Mouse (Mus musculus): Measurements from ENCODE around the gene Gm45521. TPM values are rescaled to one million over a fixed set of nuclear protein-coding genes. Genes with fewer than 3 reads are reported as not detected.
A peak's percentile ranks its signal among the peaks of the same experiment; 100 is the strongest.

The Gm45521 gene
- polyA plus RNA-seq, 1 experiment from 2014 or later = not detected

DNA sequence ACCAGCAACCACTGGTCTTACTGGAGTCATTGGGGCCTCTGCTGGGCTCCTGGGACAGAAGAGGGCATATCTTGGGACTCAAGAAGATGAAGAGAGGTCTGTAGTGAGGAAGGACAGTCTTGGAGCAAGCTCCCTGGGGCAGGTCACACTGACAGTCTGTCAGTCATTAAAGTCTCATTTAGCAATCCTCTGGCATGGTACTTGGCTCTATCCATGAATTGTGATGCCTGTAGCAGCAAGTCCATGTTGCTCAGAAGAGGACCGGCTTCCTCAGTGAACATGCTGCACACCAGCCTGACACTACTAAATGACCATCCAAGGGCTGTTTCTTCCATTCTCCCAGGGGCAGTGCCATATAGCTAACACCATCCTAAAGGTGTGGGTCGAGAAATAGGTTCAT is 5.5 kb downstream of the Gm45521 start:
- Histone ChIP-seq H3K4me3 (ENCODE audit: low read depth, low read length) (no peak overlapping the region), H3K36me3 (ENCODE audit: control insufficient read depth, insufficient read depth, low read length) (no peaks in the 10 kb centered on the region), H3K9me3 (ENCODE audit: control insufficient read depth, low read length) (no peaks in the 10 kb centered on the region), H3K4me1 (replicated peaks; ENCODE audit: control insufficient read depth, insufficient read depth, low read length) (no peaks in the 10 kb centered on the region), H3K27ac (ENCODE audit: low read depth, low read length) (no peak overlapping the region), H3K9ac (ENCODE audit: low read depth, low read length) (no peak overlapping the region), H3K4me2 (replicated peaks; ENCODE audit: low read depth, low read length) (no peak overlapping the region), H3K27me3 (ENCODE audit: control insufficient read depth, insufficient read depth, low read length) (no peaks in the 10 kb centered on the region)
- DNase-seq (ENCODE audit: low spot score) (no peak), ATAC-seq (ENCODE audit: low FRiP score) (no peak)
- WGBS = 76% methylated on average over 2 of the region's 2 CpGs

DNA sequence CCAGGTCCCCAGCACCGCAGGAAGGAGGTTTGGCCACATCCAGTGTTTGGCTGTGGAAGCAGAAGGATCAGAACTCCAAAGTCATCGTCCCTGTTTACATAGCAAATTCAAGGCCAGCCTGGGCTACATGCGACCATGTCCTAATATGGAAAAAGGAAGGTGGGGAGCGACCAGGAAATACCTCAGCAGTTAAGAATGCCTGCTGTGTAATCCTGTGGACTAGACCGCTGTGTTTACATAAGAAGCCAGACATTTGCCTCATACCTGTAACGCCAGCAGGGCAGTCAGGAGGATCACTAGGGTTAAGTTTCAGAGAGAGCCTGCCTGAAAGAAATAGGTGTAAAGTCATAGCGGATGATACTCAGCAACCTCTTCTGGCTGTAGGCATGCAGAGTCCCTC is 6.1 kb downstream of the Gm45521 start:
- 63% methylated on average over 7 of the region's 7 CpGs for WGBS
- H3K36me3 ChIP-seq (ENCODE audit: control insufficient read depth, insufficient read depth, low read length) = no peaks in the 10 kb centered on the region
- DNase-seq (ENCODE audit: low spot score) (no peak), ATAC-seq (ENCODE audit: low FRiP score) (no peak)
- no peak overlapping the region for H3K4me2 ChIP-seq (replicated peaks; ENCODE audit: low read depth, low read length)
- no peaks in the 10 kb centered on the region for H3K4me1 ChIP-seq (replicated peaks; ENCODE audit: control insufficient read depth, insufficient read depth, low read length)
- H3K27ac ChIP-seq (ENCODE audit: low read depth, low read length) = no peak overlapping the region
- H3K4me3 ChIP-seq (ENCODE audit: low read depth, low read length) = no peak overlapping the region
- no peaks in the 10 kb centered on the region for H3K27me3 ChIP-seq (ENCODE audit: control insufficient read depth, insufficient read depth, low read length)
- H3K9me3 ChIP-seq (ENCODE audit: control insufficient read depth, low read length) = no peaks in the 10 kb centered on the region
- H3K9ac ChIP-seq (ENCODE audit: low read depth, low read length) = no peak overlapping the region

DNA sequence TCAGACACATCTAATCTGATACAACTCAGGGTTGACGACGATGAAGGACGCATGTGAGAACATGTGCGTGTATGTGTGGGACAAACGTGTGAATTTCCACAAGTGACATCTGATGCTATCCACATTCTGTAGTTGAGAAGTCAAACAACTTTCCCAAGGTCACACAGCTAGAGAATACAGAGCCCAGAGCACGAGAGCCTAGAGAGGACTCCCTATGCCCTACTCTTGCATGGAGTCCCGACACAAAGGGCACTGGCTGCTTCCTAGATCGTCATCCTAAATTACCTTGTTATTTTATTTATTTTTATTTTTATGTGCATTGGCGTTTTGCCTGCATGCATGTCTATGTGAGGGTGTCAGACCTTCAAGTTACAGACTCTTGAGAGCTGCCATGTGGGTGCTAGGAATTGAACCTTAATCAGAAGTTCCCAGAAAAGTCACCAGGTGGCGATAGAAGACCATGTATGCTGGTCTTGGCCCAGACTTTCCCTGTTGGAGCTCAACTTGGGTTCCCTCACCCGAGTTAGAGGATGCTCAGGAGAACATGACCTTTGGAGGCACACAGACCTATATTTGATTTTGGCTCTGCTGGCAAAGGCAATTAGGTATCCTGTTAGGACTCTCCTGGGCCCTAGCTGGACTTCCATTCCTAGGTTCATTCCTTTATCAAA is 7.3 kb downstream of the Gm45521 start:
- no peak overlapping the region for H3K4me2 ChIP-seq (replicated peaks; ENCODE audit: low read depth, low read length)
- no peak overlapping the region for H3K9ac ChIP-seq (ENCODE audit: low read depth, low read length)
- no peaks in the 10 kb centered on the region for H3K9me3 ChIP-seq (ENCODE audit: control insufficient read depth, low read length)
- peak; percentile 86 for DNase-seq (ENCODE audit: low spot score)
- H3K27ac ChIP-seq (ENCODE audit: low read depth, low read length) = no peak overlapping the region
- no peak overlapping the region for H3K4me3 ChIP-seq (ENCODE audit: low read depth, low read length)
- H3K27me3 ChIP-seq (ENCODE audit: control insufficient read depth, insufficient read depth, low read length) = no peaks in the 10 kb centered on the region
- no peaks in the 10 kb centered on the region for H3K4me1 ChIP-seq (replicated peaks; ENCODE audit: control insufficient read depth, insufficient read depth, low read length)
- peak; percentile 65; the same call in 1 of the 2 replicates for ATAC-seq (ENCODE audit: low FRiP score)
- no peaks in the 10 kb centered on the region for H3K36me3 ChIP-seq (ENCODE audit: control insufficient read depth, insufficient read depth, low read length)
- WGBS = 58% methylated on average over 11 of the region's 11 CpGs

DNA sequence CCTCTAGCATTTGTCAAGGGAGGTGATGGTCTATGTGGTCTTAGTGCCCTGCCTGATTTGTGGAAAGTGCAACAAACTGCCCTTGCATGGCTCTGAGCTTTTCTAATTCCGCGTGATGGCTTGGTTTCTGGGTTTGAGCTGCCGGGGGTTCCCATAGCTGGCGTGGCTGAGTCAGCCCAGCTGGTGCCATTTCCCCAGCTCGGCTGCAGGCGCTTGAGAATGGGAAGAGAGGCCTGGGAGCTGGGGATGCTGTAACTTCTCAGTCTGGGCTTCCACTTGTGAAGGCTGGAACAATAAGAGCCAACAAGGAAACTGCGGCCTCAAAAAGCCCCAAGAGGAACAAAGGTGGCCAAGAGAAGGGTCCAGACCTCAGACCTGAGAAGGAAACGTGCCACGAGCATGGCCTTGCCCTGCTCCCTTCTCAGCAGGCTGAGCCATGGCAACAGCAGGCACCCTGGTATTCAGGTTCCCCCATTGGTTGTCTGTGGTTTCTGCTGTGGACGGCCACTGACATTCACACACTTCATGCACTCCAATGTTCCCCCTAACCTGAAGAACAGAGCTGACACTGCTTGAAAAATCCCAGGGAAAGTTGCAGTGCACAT is 14.9 kb downstream of the Gm45521 start:
- Histone ChIP-seq H3K27ac (ENCODE audit: low read depth, low read length) (no peak overlapping the region), H3K9ac (ENCODE audit: low read depth, low read length) (no peak overlapping the region), H3K9me3 (ENCODE audit: control insufficient read depth, low read length) (no peaks in the 10 kb centered on the region), H3K4me1 (replicated peaks; ENCODE audit: control insufficient read depth, insufficient read depth, low read length) (no peaks in the 10 kb centered on the region), H3K36me3 (ENCODE audit: control insufficient read depth, insufficient read depth, low read length) (no peaks in the 10 kb centered on the region), H3K27me3 (ENCODE audit: control insufficient read depth, insufficient read depth, low read length) (no peaks in the 10 kb centered on the region), H3K4me2 (replicated peaks; ENCODE audit: low read depth, low read length) (no peak overlapping the region), H3K4me3 (ENCODE audit: low read depth, low read length) (no peak overlapping the region)
- ATAC-seq (ENCODE audit: low FRiP score) (no peak), DNase-seq (ENCODE audit: low spot score) (no peak)
- 71% methylated on average over 10 of the region's 10 CpGs for WGBS

DNA sequence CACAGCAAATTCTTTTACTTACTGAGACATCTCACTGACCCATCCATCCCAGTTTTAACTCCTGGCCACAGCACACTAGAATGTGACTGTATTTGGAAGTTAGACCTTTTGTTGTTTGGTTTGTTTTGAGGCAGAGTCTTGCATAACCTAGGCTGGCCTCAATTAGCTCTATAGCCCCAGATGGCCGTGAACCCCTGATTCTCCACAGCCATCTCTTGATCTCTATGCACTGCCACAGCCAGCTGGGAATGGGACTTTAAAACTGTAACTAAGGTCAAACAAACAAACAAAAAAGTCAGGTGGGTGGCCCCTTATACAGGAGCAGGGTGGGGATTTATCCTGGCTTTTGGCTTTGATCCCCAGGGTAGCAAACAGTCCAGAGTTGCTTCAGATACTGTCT is 17.6 kb downstream of the Gm45521 start:
- Histone ChIP-seq H3K27ac (ENCODE audit: low read depth, low read length) (no peak overlapping the region), H3K27me3 (ENCODE audit: control insufficient read depth, insufficient read depth, low read length) (no peaks in the 10 kb centered on the region), H3K4me1 (replicated peaks; ENCODE audit: control insufficient read depth, insufficient read depth, low read length) (no peaks in the 10 kb centered on the region), H3K4me2 (replicated peaks; ENCODE audit: low read depth, low read length) (no peak overlapping the region), H3K9ac (ENCODE audit: low read depth, low read length) (no peak overlapping the region), H3K36me3 (ENCODE audit: control insufficient read depth, insufficient read depth, low read length) (no peaks in the 10 kb centered on the region), H3K4me3 (ENCODE audit: low read depth, low read length) (no peak overlapping the region), H3K9me3 (ENCODE audit: control insufficient read depth, low read length) (no peaks in the 10 kb centered on the region)
- DNase-seq (ENCODE audit: low spot score) (no peak), ATAC-seq (ENCODE audit: low FRiP score) (no peak)
- 79% methylated on average over 1 of the region's 1 CpGs for WGBS

DNA sequence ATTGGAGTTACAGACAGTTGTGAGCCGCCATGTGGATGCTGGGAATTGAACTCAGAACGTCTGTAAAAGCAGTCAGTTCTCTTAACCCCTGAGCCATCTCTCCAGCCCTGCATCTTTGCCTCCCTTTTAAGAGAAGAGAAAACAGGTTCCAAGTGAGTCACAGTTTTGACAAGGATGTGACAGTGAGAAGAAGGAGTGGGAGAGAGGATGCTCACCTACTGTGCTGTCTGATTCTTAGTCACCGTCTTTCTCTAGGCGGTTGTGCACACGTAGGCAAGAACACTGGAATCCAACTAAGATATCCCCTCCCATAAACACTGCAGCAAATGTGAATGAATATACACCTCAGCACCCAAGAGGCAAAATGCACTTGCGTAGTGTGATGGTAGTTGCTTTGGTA is 18.1 kb downstream of the Gm45521 start:
- no peak for ATAC-seq (ENCODE audit: low FRiP score)
- no peak overlapping the region for H3K9ac ChIP-seq (ENCODE audit: low read depth, low read length)

DNA sequence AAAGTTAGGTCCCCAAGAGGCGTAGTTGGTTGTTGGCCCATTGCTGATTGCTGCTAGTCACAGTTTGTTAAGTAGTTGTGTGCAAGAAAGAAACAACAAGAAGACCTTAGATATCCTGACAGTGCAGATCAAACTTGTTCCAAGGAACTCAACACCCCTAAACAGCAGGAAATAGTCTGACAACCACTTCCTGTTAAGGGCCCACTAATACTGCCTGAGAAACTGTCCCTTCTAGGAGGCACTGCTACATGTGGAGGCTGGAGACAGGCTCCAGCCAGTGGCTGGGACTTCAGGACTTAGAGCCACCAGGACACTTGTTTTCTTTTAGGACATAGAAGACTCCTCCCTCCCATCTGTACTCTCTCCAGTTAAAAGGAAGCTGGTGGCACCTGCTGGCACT is 20.4 kb downstream of the Gm45521 start:
- no peak overlapping the region for H3K4me3 ChIP-seq (ENCODE audit: low read depth, low read length)
- no peak overlapping the region for H3K4me2 ChIP-seq (replicated peaks; ENCODE audit: low read depth, low read length)
- no peak for ATAC-seq (ENCODE audit: low FRiP score)
- H3K36me3 ChIP-seq (ENCODE audit: control insufficient read depth, insufficient read depth, low read length) = no peaks in the 10 kb centered on the region
- no peaks in the 10 kb centered on the region for H3K27me3 ChIP-seq (ENCODE audit: control insufficient read depth, insufficient read depth, low read length)
- no peaks in the 10 kb centered on the region for H3K4me1 ChIP-seq (replicated peaks; ENCODE audit: control insufficient read depth, insufficient read depth, low read length)
- 91% methylated on average over 1 of the region's 1 CpGs for WGBS
- H3K27ac ChIP-seq (ENCODE audit: low read depth, low read length) = no peak overlapping the region
- no peak overlapping the region for H3K9ac ChIP-seq (ENCODE audit: low read depth, low read length)
- DNase-seq (ENCODE audit: low spot score) = no peak
- no peaks in the 10 kb centered on the region for H3K9me3 ChIP-seq (ENCODE audit: control insufficient read depth, low read length)

More for the DNA sequence above, 18.1 kb downstream of the Gm45521 start:
- no peaks in the 10 kb centered on the region for H3K4me1 ChIP-seq (replicated peaks; ENCODE audit: control insufficient read depth, insufficient read depth, low read length)
- WGBS = 86% methylated on average over 6 of the region's 6 CpGs
- no peaks in the 10 kb centered on the region for H3K9me3 ChIP-seq (ENCODE audit: control insufficient read depth, low read length)
- no peaks in the 10 kb centered on the region for H3K36me3 ChIP-seq (ENCODE audit: control insufficient read depth, insufficient read depth, low read length)
- H3K4me3 ChIP-seq (ENCODE audit: low read depth, low read length) = no peak overlapping the region
- DNase-seq (ENCODE audit: low spot score) = no peak
- no peaks in the 10 kb centered on the region for H3K27me3 ChIP-seq (ENCODE audit: control insufficient read depth, insufficient read depth, low read length)
- H3K27ac ChIP-seq (ENCODE audit: low read depth, low read length) = no peak overlapping the region
- H3K4me2 ChIP-seq (replicated peaks; ENCODE audit: low read depth, low read length) = no peak overlapping the region

DNA sequence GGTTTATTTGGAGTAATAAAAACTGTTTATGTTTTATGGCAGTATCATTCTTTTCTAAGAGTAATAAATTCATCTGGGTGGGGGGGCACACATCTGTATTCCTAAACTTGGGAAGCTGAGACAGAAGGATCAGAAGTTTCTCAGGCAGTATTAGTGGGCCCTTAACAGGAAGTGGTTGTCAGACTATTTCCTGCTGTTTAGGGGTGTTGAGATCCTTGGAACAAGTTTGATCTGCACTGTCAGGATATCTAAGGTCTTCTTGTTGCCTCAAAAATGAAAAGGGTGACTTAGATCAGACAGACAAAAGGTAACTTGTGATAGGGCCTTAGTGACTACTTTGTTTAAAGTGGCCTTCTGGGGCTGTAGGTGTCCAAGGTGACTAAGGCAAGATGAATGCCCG is 21.1 kb downstream of the Gm45521 start:
- H3K4me2 ChIP-seq (replicated peaks; ENCODE audit: low read depth, low read length) = no peak overlapping the region
- H3K4me1 ChIP-seq (replicated peaks; ENCODE audit: control insufficient read depth, insufficient read depth, low read length) = no peaks in the 10 kb centered on the region
- DNase-seq (ENCODE audit: low spot score) = no peak
- H3K27ac ChIP-seq (ENCODE audit: low read depth, low read length) = no peak overlapping the region
- H3K4me3 ChIP-seq (ENCODE audit: low read depth, low read length) = no peak overlapping the region
- H3K36me3 ChIP-seq (ENCODE audit: control insufficient read depth, insufficient read depth, low read length) = no peaks in the 10 kb centered on the region
- H3K27me3 ChIP-seq (ENCODE audit: control insufficient read depth, insufficient read depth, low read length) = no peaks in the 10 kb centered on the region
- ATAC-seq (ENCODE audit: low FRiP score) = no peak
- H3K9ac ChIP-seq (ENCODE audit: low read depth, low read length) = no peak overlapping the region
- WGBS = 85% methylated on average over 1 of the region's 1 CpGs
- H3K9me3 ChIP-seq (ENCODE audit: control insufficient read depth, low read length) = no peaks in the 10 kb centered on the region

DNA sequence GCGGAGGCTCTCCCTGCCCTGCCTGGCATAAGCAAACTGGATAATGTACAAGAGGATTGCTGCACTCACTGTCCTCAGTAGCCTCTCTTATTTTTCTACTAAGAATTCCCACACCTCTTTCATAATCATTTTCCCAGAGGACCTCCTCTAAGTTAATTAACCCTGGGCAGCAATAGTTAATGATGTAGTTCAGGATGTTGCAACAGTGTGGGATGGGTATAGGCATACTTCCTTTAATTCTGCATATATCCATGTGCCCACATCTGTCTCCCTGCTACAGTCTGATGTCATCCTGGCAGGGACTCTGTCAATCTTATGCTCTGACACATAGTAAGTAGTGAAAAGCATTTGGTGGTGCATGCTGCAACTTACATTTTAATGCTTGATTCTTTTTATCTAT is 24.1 kb downstream of the Gm45521 start:
- Histone ChIP-seq H3K36me3 (ENCODE audit: control insufficient read depth, insufficient read depth, low read length) (no peaks in the 10 kb centered on the region), H3K9ac (ENCODE audit: low read depth, low read length) (no peak overlapping the region), H3K27ac (ENCODE audit: low read depth, low read length) (no peak overlapping the region), H3K4me3 (ENCODE audit: low read depth, low read length) (no peak overlapping the region), H3K9me3 (ENCODE audit: control insufficient read depth, low read length) (no peaks in the 10 kb centered on the region), H3K4me2 (replicated peaks; ENCODE audit: low read depth, low read length) (no peak overlapping the region), H3K4me1 (replicated peaks; ENCODE audit: control insufficient read depth, insufficient read depth, low read length) (no peaks in the 10 kb centered on the region), H3K27me3 (ENCODE audit: control insufficient read depth, insufficient read depth, low read length) (no peaks in the 10 kb centered on the region)
- no peak for ATAC-seq (ENCODE audit: low FRiP score)
- DNase-seq (ENCODE audit: low spot score) = no peak
- 95% methylated on average over 1 of the region's 1 CpGs for WGBS
